Mouse (Mus musculus) heart, embryonic 15.5 days (tissue): ENCODE measurements around the gene Serpina5. TPM values are rescaled to one million over a fixed set of nuclear protein-coding genes. Genes with fewer than 3 reads are reported as not detected.

Experiments used
- ATAC-seq: fragments of 200-750 bp; cut with Nextera tagmentation; replicated peaks from 2 replicates; pipeline ENCODE4 v1.8.0; 2017; ENCODE audit warnings: low read depth, moderate TSS enrichment; ENCODE audit not compliant: insufficient number of reproducible peaks, insufficient read depth, low FRiP score
- H3K27ac ChIP-seq: fragments of 300-500 bp; sonication (generic); 2 replicates; pipeline ENCODE4 v1.5.1; 2015; ENCODE audit warnings: mild to moderate bottlenecking, inconsistent platforms
- H3K27me3 ChIP-seq: fragments of 300-500 bp; sonication (generic); 2 replicates; pipeline ENCODE4 v1.6.1; 2015; ENCODE audit warnings: inconsistent platforms
- H3K36me3 ChIP-seq: fragments of 300-500 bp; sonication (generic); 2 replicates; pipeline ENCODE4 v1.6.1; 2015; ENCODE audit warnings: mild to moderate bottlenecking, inconsistent platforms
- H3K4me1 ChIP-seq: fragments of 300-500 bp; sonication (generic); replicated peaks from 2 replicates; pipeline ENCODE4 v1.6.1; 2015; ENCODE audit warnings: inconsistent platforms
- H3K4me2 ChIP-seq: fragments of 300-500 bp; sonication (generic); 2 replicates; pipeline ENCODE4 v1.6.1; 2015; ENCODE audit warnings: inconsistent platforms, mild to moderate bottlenecking, moderate library complexity
- H3K4me3 ChIP-seq: fragments of 300-500 bp; sonication (generic); 2 replicates; pipeline ENCODE4 v1.5.1; 2015; ENCODE audit warnings: mild to moderate bottlenecking, inconsistent platforms
- H3K9ac ChIP-seq: fragments of 300-500 bp; sonication (generic); 2 replicates; pipeline ENCODE4 v1.6.1; 2015; ENCODE audit warnings: mild to moderate bottlenecking, inconsistent platforms
- H3K9me3 ChIP-seq: fragments of 300-500 bp; sonication (generic); replicated peaks from 2 replicates; pipeline ENCODE4 v1.6.1; 2016; ENCODE audit warnings: inconsistent platforms
- WGBS: fragments of 180-500 bp; shearing (Covaris S2); methylation state at CpG from one replicate; pipeline ENCODE4 v1.1.7; 2015; ENCODE audit warnings: mixed read lengths; 5-methylcytosine and 5-hydroxymethylcytosine counted together
- polyA plus RNA-seq: library from polyadenylated mRNA; unstranded; fragments of >200 nt; fragmentation: Nextera tagmentation; extraction: Ambion mirVana; gene quantifications from 2 replicates; pipeline ENCODE4 v1.2.1, GENCODE M21; 2015

The Serpina5 gene
- polyA plus RNA-seq, 1 experiment from 2014 or later = not detected

GRCm38 (mm10) chr12:104127696-104128095 lies 26.8 kb downstream of the Serpina5 start, which contains the start of gene Serpina3b:
Gene Serpina3b (plus strand): TSS chr12:104127996.
- 68% methylated on average over 5 of the region's 5 CpGs for WGBS
- no peaks in the 10 kb centered on the region for H3K9me3 ChIP-seq

GRCm38 (mm10) chr12:104131041-104131440 lies 30.1 kb downstream of the Serpina5 start:
- no peak overlapping the region for H3K4me2 ChIP-seq
- H3K4me3 ChIP-seq = no peak overlapping the region
- H3K27me3 ChIP-seq = peaks cover 7% of the 10 kb centered on the region; the same call in 1 of the 2 replicates
- H3K36me3 ChIP-seq = no peaks in the 10 kb centered on the region
- H3K9me3 ChIP-seq = no peaks in the 10 kb centered on the region
- H3K4me1 ChIP-seq = no peaks in the 10 kb centered on the region
- no peak for ATAC-seq
- no peak overlapping the region for H3K9ac ChIP-seq
- H3K27ac ChIP-seq = peak overlapping the region; percentile 22; the same call in 1 of the 2 replicates

More at GRCm38 (mm10) chr12:104127696-104128095, 26.8 kb downstream of the Serpina5 start, which contains the start of gene Serpina3b:
- Histone ChIP-seq H3K4me3 (no peak within 1 kb of the TSS), H3K4me2 (no peak within 1 kb of the TSS), H3K27ac (no peak within 1 kb of the TSS), H3K27me3 (no peaks in the 10 kb centered on the region), H3K36me3 (no peaks in the 10 kb centered on the region), H3K4me1 (no peaks in the 10 kb centered on the region), H3K9ac (no peak within 1 kb of the TSS)
- no peak for ATAC-seq

- WGBS = 71% methylated on average over 2 of the region's 2 CpGs
- no peak overlapping the region for H3K9ac ChIP-seq
- peaks cover 7% of the 10 kb centered on the region; the same call in 1 of the 2 replicates for H3K27me3 ChIP-seq
- no peak overlapping the region for H3K27ac ChIP-seq
- H3K36me3 ChIP-seq = no peaks in the 10 kb centered on the region
- H3K4me1 ChIP-seq = no peaks in the 10 kb centered on the region
- H3K9me3 ChIP-seq = no peaks in the 10 kb centered on the region
- H3K4me3 ChIP-seq = no peak overlapping the region
- H3K4me2 ChIP-seq = no peak overlapping the region
- no peak for ATAC-seq
These were observed 37.3 kb downstream of the Serpina5 start for GRCm38 (mm10) chr12:104138216-104138615.

DNA sequence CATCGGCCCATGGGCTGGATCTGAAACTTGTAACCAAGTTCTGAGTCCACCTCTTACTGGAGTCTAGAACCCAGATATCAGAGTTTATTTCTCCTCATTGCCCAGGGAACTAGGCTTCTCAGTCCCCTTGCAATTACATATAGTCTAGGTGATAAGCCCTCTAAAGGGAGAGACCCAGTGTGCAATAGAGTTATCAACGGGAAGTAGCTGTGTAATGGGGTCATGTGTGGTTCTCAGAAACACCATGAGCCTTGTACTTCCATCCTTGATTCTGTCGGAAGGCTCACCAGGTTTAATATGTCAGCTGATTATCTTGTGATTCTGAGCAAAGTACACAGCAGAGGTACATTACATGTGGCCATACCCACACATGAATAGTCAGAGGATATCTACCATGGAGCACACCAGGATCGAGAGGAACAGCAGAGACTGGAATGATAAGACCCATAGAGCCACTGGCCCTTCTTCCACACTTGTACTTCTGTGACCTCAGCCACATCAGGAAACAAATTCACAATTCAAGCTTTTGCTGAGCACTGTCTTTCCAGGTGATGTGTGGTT lies 39.7 kb downstream of the Serpina5 start:
- 84% methylated on average over 4 of the region's 4 CpGs for WGBS
- no peak overlapping the region for H3K9ac ChIP-seq
- H3K27me3 ChIP-seq = no peaks in the 10 kb centered on the region
- no peak overlapping the region for H3K27ac ChIP-seq
- H3K9me3 ChIP-seq = no peaks in the 10 kb centered on the region
- ATAC-seq = no peak
- no peak overlapping the region for H3K4me3 ChIP-seq
- no peaks in the 10 kb centered on the region for H3K36me3 ChIP-seq
- no peaks in the 10 kb centered on the region for H3K4me1 ChIP-seq
- no peak overlapping the region for H3K4me2 ChIP-seq

GRCm38 (mm10) chr12:104141506-104141905 lies 40.6 kb downstream of the Serpina5 start:
- 71% methylated on average over 1 of the region's 1 CpGs for WGBS
- Histone ChIP-seq H3K4me3 (no peak overlapping the region), H3K9me3 (no peaks in the 10 kb centered on the region), H3K36me3 (no peaks in the 10 kb centered on the region), H3K4me2 (no peak overlapping the region), H3K27ac (no peak overlapping the region), H3K4me1 (no peaks in the 10 kb centered on the region), H3K27me3 (no peaks in the 10 kb centered on the region), H3K9ac (no peak overlapping the region)
- ATAC-seq = no peak

DNA sequence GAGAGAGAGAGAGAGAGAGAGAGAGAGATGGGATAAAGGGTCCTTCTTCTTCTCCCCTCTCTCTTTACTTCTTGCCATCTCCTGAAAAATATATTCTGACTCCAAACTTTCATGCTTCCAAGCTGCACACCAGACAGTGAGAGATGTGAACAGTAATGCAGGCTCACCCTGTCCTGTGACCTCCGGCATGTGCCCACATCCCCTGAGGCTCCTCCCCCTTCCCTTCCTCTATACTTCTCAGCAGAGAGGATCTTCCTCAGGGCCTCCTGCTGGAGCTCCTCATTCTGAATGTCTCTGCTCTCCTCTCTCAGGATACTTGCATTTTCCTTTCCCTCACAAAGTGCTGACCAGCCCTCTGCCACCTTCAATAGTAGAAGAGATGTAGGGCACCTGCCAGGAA lies 41.5 kb downstream of the Serpina5 start:
- Histone ChIP-seq H3K4me1 (no peaks in the 10 kb centered on the region), H3K9me3 (no peaks in the 10 kb centered on the region), H3K9ac (no peak overlapping the region), H3K36me3 (no peaks in the 10 kb centered on the region), H3K4me2 (no peak overlapping the region), H3K27me3 (no peaks in the 10 kb centered on the region), H3K4me3 (no peak overlapping the region), H3K27ac (no peak overlapping the region)
- WGBS = 33% methylated on average over 1 of the region's 1 CpGs
- no peak for ATAC-seq

GRCm38 (mm10) chr12:104143286-104143685 lies 42.4 kb downstream of the Serpina5 start:
- Histone ChIP-seq H3K9ac (no peak overlapping the region), H3K4me3 (no peak overlapping the region), H3K9me3 (no peaks in the 10 kb centered on the region), H3K27me3 (no peaks in the 10 kb centered on the region), H3K4me1 (no peaks in the 10 kb centered on the region), H3K4me2 (no peak overlapping the region), H3K36me3 (no peaks in the 10 kb centered on the region), H3K27ac (no peak overlapping the region)
- ATAC-seq = no peak
- 39% methylated on average over 1 of the region's 1 CpGs for WGBS

DNA sequence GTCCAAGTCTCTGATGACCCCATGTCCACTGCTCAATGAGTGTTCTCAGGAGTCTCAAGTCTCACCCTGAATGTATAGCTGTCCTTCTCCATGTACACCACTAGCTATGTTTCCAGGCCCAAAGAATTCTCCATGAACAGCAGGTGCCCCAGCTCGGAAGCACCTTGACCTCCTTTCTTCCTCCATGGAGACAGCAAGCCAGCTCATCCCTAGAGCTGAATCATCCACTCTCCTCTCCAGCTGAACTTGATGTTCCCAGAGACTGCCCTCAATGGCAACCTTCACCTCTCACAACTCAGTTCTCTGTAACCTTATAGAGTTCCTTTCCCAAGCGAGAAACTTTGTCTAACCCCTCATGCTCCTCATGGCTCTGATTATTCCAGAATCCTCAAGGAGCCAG lies 44.7 kb downstream of the Serpina5 start:
- Histone ChIP-seq H3K36me3 (no peaks in the 10 kb centered on the region), H3K4me2 (no peak overlapping the region), H3K27me3 (no peaks in the 10 kb centered on the region), H3K4me1 (no peaks in the 10 kb centered on the region), H3K9me3 (no peaks in the 10 kb centered on the region), H3K9ac (no peak overlapping the region), H3K27ac (no peak overlapping the region), H3K4me3 (no peak overlapping the region)
- 65% methylated on average over 2 of the region's 2 CpGs for WGBS
- no peak for ATAC-seq

GRCm38 (mm10) chr12:104151989-104152388 lies 51.1 kb downstream of the Serpina5 start:
- no peaks in the 10 kb centered on the region for H3K4me1 ChIP-seq
- no peak overlapping the region for H3K27ac ChIP-seq
- H3K27me3 ChIP-seq = no peaks in the 10 kb centered on the region
- H3K9ac ChIP-seq = no peak overlapping the region
- H3K36me3 ChIP-seq = no peaks in the 10 kb centered on the region
- 64% methylated on average over 2 of the region's 2 CpGs for WGBS
- no peak overlapping the region for H3K4me3 ChIP-seq
- ATAC-seq = no peak
- no peak overlapping the region for H3K4me2 ChIP-seq
- H3K9me3 ChIP-seq = no peaks in the 10 kb centered on the region

DNA sequence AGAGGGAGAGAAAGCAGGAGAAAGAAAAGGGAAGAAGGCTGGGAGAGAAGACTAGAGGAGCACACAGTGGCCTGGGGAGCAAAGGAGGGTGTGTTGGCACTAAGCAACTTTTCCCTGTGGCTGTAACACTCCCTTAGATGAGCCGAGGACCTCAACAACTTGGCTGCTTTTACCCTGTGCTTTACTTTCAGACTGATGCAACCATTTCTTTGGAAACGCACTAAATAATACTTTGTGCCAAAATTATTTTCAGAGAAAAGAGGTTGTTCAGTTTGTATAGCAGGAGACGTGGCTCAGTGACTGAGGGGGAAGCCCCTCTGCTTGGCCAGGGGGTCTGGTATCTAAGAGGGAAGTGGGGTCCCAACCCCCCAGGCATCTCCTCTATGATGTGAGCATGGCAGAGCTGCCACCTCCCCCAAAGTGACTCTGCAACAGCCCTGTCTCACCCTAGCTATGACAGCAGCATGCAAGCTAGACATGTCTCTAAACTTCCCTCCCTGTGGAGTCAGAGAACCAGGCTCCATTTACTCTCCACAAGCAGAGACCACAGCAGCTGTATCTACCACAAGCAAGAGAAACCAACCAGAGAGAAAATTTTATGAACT lies 52.2 kb downstream of the Serpina5 start:
- Histone ChIP-seq H3K4me1 (no peaks in the 10 kb centered on the region), H3K27ac (no peak overlapping the region), H3K36me3 (no peaks in the 10 kb centered on the region), H3K4me3 (no peak overlapping the region), H3K9ac (no peak overlapping the region), H3K9me3 (no peaks in the 10 kb centered on the region), H3K4me2 (no peak overlapping the region), H3K27me3 (no peaks in the 10 kb centered on the region)
- 54% methylated on average over 3 of the region's 3 CpGs for WGBS
- no peak for ATAC-seq

GRCm38 (mm10) chr12:104153656-104154055 lies 52.7 kb downstream of the Serpina5 start, which contains the start of gene Serpina3c:
Gene Serpina3c (minus strand): TSS chr12:104153870.
- H3K36me3 ChIP-seq = no peaks in the 10 kb centered on the region
- no peak for ATAC-seq
- no peaks in the 10 kb centered on the region for H3K27me3 ChIP-seq
- no peak within 1 kb of the TSS for H3K4me3 ChIP-seq
- no peaks in the 10 kb centered on the region for H3K4me1 ChIP-seq
- no peak within 1 kb of the TSS for H3K9ac ChIP-seq
- no peak within 1 kb of the TSS for H3K27ac ChIP-seq
- 91% methylated on average over 2 of the region's 2 CpGs for WGBS
- H3K4me2 ChIP-seq = no peak within 1 kb of the TSS
- no peaks in the 10 kb centered on the region for H3K9me3 ChIP-seq
